Mouse (Mus musculus) stomach, embryonic 14.5 days (tissue): ENCODE measurements around the gene Boll. TPM values are rescaled to one million over a fixed set of nuclear protein-coding genes. Genes with fewer than 3 reads are reported as not detected.

Experiments
- ATAC-seq: fragments of 200-750 bp; cut with Nextera tagmentation; 2 replicates; pipeline ENCODE4 v1.8.0; 2017; ENCODE audit warnings: low read depth, moderate TSS enrichment; ENCODE audit not compliant: insufficient number of reproducible peaks, insufficient read depth, low FRiP score
- H3K27ac ChIP-seq: fragments of 300-500 bp; sonication (generic); 2 replicates; pipeline ENCODE4 v1.5.1; 2014; ENCODE audit warnings: mild to moderate bottlenecking, low read length, moderate library complexity, mixed read lengths
- H3K27me3 ChIP-seq: fragments of 300-500 bp; sonication (generic); 2 replicates; pipeline ENCODE4 v1.6.1; 2014; ENCODE audit warnings: low read length, control low read depth, mixed read lengths; ENCODE audit not compliant: control insufficient read depth, insufficient read depth
- H3K36me3 ChIP-seq: fragments of 300-500 bp; sonication (generic); 2 replicates; pipeline ENCODE4 v1.6.1; 2014; ENCODE audit warnings: mild to moderate bottlenecking, control low read depth, low read length, moderate library complexity, mixed read lengths; ENCODE audit not compliant: control insufficient read depth, insufficient read depth
- H3K4me1 ChIP-seq: fragments of 300-500 bp; sonication (generic); 2 replicates; pipeline ENCODE4 v1.6.1; 2014; ENCODE audit warnings: low read length, control low read depth, mixed read lengths; ENCODE audit not compliant: control insufficient read depth, insufficient read depth
- H3K4me2 ChIP-seq: fragments of 300-500 bp; sonication (generic); replicated peaks from 2 replicates; pipeline ENCODE4 v1.6.1; 2014; ENCODE audit warnings: low read depth, low read length, control low read depth
- H3K4me3 ChIP-seq: fragments of 300-500 bp; sonication (generic); 2 replicates; pipeline ENCODE4 v1.5.1; 2014; ENCODE audit warnings: low read depth, low read length, control low read depth
- H3K9ac ChIP-seq: fragments of 300-500 bp; sonication (generic); replicated peaks from 2 replicates; pipeline ENCODE4 v1.6.1; 2014; ENCODE audit warnings: low read depth, mild to moderate bottlenecking, control low read depth, low read length, moderate library complexity, mixed read lengths
- H3K9me3 ChIP-seq: fragments of 300-500 bp; sonication (generic); 2 replicates; pipeline ENCODE4 v1.6.1; 2016; ENCODE audit warnings: low read depth, low read length, control low read depth; ENCODE audit not compliant: control insufficient read depth
- WGBS: fragments of 180-500 bp; shearing (Covaris S2); extraction: QIAGEN DNeasy Blood & Tissue Kit; methylation state at CpG from one replicate; pipeline ENCODE4 v1.1.7; 2014; 5-methylcytosine and 5-hydroxymethylcytosine counted together
- polyA plus RNA-seq: library from polyadenylated mRNA; unstranded; fragments of >200 nt; fragmentation: Nextera tagmentation; extraction: Ambion mirVana; gene quantifications from 2 replicates; pipeline ENCODE4 v1.2.1, GENCODE M21; 2014

Boll gene
- 0.36 and 0.38 TPM in 2 replicates for polyA plus RNA-seq

DNA sequence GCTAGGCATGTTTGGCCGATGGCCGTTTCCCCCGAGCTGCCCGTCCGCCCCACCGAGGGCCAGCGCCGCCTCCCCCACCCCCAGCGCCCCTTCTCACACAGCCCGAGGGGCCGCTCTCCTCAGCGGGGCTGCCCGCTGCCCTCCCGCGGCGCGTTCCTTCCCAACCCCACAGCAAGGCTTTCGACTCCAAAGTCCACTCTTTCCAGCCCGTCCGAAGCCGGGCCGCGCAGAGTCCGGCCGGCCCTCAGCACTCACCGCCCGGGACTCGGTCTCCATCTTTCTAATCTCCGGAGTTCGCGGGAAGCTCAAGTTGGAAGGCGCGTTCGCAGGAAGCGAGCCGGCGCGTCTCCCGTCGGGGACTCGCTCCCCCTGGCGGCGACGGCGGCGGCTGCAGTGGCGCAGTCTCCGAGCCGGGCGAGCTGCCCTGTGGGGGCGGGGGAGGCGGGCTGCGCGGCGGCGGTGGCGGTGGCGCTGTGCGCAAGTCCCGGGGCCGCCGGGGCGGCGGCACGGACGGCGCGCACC is at the start of gene Boll:
Gene Boll (minus strand): TSS at position 426 of the 522 bp plus-strand sequence.
- ATAC-seq = peak; percentile 61
- Histone ChIP-seq H3K4me2 (peak within 1 kb of the TSS; percentile 57), H3K36me3 (no peaks in the 10 kb centered on the region), H3K27ac (no peak within 1 kb of the TSS), H3K9me3 (peaks cover 10% of the 10 kb centered on the region), H3K4me1 (0 out of 2 replicates have a peak, but pooled peaks cover 3% of the 10 kb centered on the region), H3K4me3 (peak within 1 kb of the TSS; percentile 38), H3K9ac (no peak within 1 kb of the TSS), H3K27me3 (peaks cover 12% of the 10 kb centered on the region)
- 13% methylated on average over 66 of the region's 68 CpGs for WGBS

DNA sequence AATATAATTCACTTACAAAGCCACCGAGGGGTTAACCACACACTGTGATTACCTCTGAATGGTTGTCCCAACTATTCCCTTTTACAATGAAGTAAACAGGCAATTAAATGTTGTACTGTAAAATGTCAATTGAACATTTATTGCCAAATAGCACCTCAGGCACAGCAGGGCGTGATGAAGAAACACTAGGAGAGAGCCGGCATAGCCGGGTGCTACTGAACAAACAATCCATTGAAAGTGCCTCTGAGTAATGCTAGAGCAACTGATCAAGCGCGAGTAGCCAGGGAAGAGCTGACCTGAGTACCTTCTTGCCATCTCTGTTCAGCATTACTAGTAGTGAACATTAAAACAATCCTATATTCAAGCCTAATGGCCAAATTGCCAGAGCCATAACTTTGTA is 49.3 kb upstream of the Boll start:
- ATAC-seq = no peak
- Histone ChIP-seq H3K4me1 (0 out of 2 replicates have a peak, but pooled peaks cover 3% of the 10 kb centered on the region), H3K27me3 (no peaks in the 10 kb centered on the region), H3K9me3 (0 out of 2 replicates have a peak, but pooled peaks cover 5% of the 10 kb centered on the region), H3K36me3 (no peaks in the 10 kb centered on the region), H3K27ac (no peak overlapping the region), H3K4me3 (no peak overlapping the region), H3K4me2 (no peak overlapping the region), H3K9ac (no peak overlapping the region)
- WGBS = 59% methylated on average over 6 of the region's 6 CpGs

DNA sequence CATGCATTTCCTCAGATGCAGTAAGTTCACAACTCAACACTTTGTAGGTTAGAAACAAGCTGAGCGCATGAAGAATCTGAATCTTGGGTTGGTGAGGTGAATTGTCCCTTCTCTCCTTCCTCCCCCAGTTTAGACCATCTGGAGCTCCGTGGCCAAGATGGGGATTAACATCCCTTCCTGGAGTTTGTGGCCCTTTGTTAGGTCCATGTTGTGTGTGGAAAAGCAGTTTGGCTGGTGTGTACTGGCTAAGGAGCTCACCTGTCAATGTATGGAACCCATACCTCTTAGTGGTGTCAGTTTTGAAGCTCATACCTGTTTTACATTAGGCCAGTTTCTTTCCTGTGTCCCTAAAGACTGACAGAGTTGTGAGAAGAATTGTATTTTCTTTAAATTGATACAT is 47.8 kb upstream of the Boll start:
- WGBS = 90% methylated on average over 2 of the region's 2 CpGs
- 0 out of 2 replicates have a peak, but pooled peaks cover 3% of the 10 kb centered on the region for H3K4me1 ChIP-seq

DNA sequence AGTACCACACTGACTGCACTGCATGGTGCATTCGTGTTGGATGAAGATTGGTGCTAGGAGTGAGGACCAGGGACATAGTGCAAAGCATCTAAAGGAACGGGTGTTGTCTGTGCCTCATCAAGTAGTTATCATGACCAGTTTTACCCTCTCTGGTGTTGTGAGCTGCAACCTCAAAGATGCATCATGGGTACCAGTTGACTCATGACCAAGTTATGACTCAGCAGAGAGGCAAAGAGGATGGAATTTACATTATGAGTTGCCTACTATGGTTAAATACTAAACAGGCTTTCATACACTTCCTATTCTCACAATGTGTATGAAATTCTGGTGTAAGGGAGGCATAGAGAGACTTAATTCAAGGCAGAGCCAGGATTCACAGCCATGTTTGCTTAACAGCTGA is 47.4 kb upstream of the Boll start:
- H3K4me3 ChIP-seq = no peak overlapping the region
- no peak overlapping the region for H3K27ac ChIP-seq
- 83% methylated on average over 2 of the region's 2 CpGs for WGBS

More for the DNA sequence above, 47.8 kb upstream of the Boll start:
- H3K9ac ChIP-seq = no peak overlapping the region
- no peak overlapping the region for H3K27ac ChIP-seq
- ATAC-seq = no peak
- no peaks in the 10 kb centered on the region for H3K36me3 ChIP-seq
- no peak overlapping the region for H3K4me2 ChIP-seq
- H3K9me3 ChIP-seq = 0 out of 2 replicates have a peak, but pooled peaks cover 5% of the 10 kb centered on the region
- no peak overlapping the region for H3K4me3 ChIP-seq
- H3K27me3 ChIP-seq = no peaks in the 10 kb centered on the region

DNA sequence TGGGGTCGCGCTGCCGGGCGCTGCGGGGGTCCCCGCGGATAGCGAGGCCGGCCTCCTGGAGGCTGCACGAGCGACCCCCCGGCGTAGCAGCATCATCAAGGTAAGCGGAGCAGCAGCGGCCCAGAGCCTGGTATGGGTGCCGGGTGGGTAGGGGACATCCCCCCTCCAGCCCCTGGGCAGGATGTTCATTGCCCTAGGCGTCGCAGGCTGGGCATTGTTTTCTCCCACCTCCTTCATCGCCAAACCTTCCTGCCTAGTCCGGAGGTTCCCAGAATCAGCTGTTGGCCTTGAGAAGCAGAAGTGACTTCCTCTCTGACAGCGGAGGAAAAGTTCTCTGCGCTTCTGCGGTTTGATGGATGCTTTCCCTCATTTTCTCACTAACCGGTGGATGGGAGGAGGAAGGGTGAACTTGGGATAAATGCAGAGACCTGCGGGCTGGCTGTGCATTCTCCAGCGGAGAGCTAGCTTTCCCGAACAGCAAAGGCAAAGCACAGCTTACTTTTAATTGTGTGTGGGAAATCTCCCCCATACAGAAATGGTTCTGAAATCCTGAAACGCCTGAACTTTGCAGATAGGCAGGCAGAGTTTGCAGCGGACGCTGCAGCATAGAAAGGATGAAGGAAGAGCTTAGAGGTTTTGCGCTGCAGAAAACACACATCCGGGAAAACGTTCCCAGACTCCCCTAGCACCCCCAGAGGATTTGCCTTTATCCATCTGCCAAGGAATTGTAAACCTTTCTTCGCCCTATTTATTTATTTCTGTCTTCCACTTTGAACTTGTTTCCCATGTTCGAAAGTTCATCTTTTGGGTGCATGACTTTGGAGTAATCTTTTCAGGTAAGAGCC is 43.5 kb upstream of the Boll start:
- 3% methylated on average over 34 of the region's 35 CpGs for WGBS
- Histone ChIP-seq H3K27me3 (no peaks in the 10 kb centered on the region), H3K9me3 (0 out of 2 replicates have a peak, but pooled peaks cover 5% of the 10 kb centered on the region), H3K4me3 (peak overlapping the region; percentile 76), H3K4me2 (peak overlapping the region; percentile 99), H3K27ac (peak overlapping the region; percentile 52; the same call in 1 of the 2 replicates), H3K4me1 (peaks cover 9% of the 10 kb centered on the region; the same call in 1 of the 2 replicates), H3K9ac (peak overlapping the region; percentile 58), H3K36me3 (no peaks in the 10 kb centered on the region)
- no peak for ATAC-seq

More for the DNA sequence above, 47.4 kb upstream of the Boll start:
- Histone ChIP-seq H3K27me3 (no peaks in the 10 kb centered on the region), H3K9ac (no peak overlapping the region), H3K36me3 (no peaks in the 10 kb centered on the region), H3K9me3 (0 out of 2 replicates have a peak, but pooled peaks cover 5% of the 10 kb centered on the region), H3K4me1 (0 out of 2 replicates have a peak, but pooled peaks cover 3% of the 10 kb centered on the region), H3K4me2 (no peak overlapping the region)
- no peak for ATAC-seq

DNA sequence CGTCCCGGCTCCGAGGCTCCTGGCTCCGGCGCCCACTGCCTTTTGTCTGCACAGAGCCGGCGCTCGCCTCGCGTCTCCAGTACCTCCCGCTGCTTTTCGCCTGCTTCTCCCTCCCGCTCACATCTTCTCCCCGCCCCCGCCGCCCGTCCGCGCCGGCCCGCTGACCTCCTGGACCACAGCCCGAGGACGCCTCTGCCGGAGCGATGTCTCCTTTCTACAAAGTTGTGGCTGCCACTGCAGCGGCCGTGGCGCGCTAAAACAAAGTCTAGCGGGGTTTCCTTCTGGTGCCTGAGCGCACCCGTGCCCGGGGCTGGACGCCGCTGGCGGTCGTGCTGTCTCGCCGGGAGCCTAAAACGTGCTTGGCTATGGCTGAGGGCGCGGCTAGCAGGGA is 42.7 kb upstream of the Boll start:
- no peaks in the 10 kb centered on the region for H3K27me3 ChIP-seq
- 0 out of 2 replicates have a peak, but pooled peaks cover 5% of the 10 kb centered on the region for H3K9me3 ChIP-seq
- ATAC-seq = 0 out of 2 replicates have a peak, but pooled peaks have one; percentile 12
- H3K36me3 ChIP-seq = no peaks in the 10 kb centered on the region
- H3K9ac ChIP-seq = peak overlapping the region; percentile 58
- peak overlapping the region; percentile 52; the same call in 1 of the 2 replicates for H3K27ac ChIP-seq
- 0% methylated on average over 39 of the region's 42 CpGs for WGBS
- peak overlapping the region; percentile 76 for H3K4me3 ChIP-seq
- H3K4me1 ChIP-seq = peaks cover 9% of the 10 kb centered on the region; the same call in 1 of the 2 replicates
- H3K4me2 ChIP-seq = peak overlapping the region; percentile 99

DNA sequence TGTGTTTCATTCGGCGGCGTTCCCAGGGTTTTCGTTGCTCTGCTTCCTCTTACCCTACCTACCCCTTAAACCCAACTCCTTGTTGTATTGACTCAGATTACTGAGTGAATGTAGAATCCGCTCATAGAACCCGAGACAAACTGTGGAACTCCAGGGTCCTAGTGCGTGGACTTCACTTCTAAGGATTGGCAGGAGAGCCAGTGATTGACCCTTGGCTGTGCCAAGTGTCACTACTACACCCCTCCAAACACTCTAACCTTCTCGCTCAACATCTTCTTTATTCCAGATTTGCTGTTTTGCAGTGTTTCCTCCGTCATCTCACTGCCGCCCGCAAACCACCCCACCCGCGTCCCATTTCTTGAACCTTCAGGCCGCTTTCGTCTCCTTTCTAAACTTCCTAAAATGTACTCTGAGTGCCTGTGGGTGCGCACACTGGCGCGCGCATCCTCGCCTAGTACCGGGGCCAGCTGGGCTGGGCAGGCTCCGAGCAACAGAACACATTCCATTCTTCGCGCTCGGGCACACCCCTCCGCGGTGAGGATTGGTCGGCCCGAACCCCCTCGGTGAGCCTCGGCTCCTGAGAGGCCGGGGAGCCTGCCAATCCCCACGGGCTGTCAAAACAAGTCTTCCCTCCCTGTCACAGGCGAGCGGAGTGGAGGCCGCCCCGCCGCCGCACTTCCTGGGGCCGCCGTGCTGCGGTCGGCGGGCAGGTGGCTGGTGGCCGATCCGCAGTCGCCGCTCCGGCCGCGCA is 42.2 kb upstream of the Boll start, which contains the start of gene Plcl1:
Gene Plcl1 (plus strand): TSS at position 650 of the 751 bp plus-strand sequence.
- 2% methylated on average over 47 of the region's 51 CpGs for WGBS
- H3K27me3 ChIP-seq = no peaks in the 10 kb centered on the region
- H3K27ac ChIP-seq = peak within 1 kb of the TSS; percentile 52; the same call in 1 of the 2 replicates
- H3K9ac ChIP-seq = peak within 1 kb of the TSS; percentile 58
- H3K36me3 ChIP-seq = no peaks in the 10 kb centered on the region
- H3K4me1 ChIP-seq = peaks cover 9% of the 10 kb centered on the region; the same call in 1 of the 2 replicates
- peak; percentile 99 for ATAC-seq
- peak within 1 kb of the TSS; percentile 76 for H3K4me3 ChIP-seq
- peak within 1 kb of the TSS; percentile 99 for H3K4me2 ChIP-seq
- H3K9me3 ChIP-seq = 0 out of 2 replicates have a peak, but pooled peaks cover 5% of the 10 kb centered on the region

DNA sequence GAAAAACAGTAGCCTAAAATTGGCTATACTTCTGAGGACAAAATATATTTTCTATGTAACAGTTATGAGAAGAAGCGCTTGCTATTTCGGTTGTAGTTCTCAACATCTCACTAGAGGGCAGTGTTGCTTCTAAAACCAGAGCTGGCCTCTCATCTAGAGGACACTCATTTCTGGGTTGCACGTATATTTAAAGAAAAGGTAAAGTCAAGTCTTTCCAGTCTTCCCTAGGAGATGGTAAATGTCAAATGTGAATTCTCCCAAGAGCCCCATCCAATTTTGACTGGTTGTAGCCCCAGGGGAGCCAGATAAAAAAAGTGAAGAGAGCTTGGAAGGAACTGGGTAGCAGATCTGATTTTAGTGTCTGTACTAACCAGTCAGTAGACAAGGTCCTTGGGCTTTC is 41.2 kb upstream of the Boll start:
- Histone ChIP-seq H3K27ac (no peak overlapping the region), H3K4me3 (no peak overlapping the region), H3K27me3 (no peaks in the 10 kb centered on the region), H3K9me3 (0 out of 2 replicates have a peak, but pooled peaks cover 5% of the 10 kb centered on the region), H3K36me3 (no peaks in the 10 kb centered on the region), H3K4me2 (no peak overlapping the region), H3K9ac (no peak overlapping the region), H3K4me1 (peaks cover 9% of the 10 kb centered on the region; the same call in 1 of the 2 replicates)
- 3% methylated on average over 3 of the region's 3 CpGs for WGBS
- no peak for ATAC-seq
